Mouse (Mus musculus) ES-CJ7 (cell line): Measurements from ENCODE around the gene Mdh1.

Experiments
- DNase-seq: peaks from one replicate; pipeline ENCODE4 v3.0.0; 2011; ENCODE audit warnings: low read depth, low spot score

The Mdh1 gene

GRCm38 (mm10) chr11:21571700-21572381, at the start of gene Mdh1, which contains the start of gene Wdpcp:
Mdh1 (minus strand) TSS chr11:21572367.
Wdpcp (plus strand) TSS chr11:21572235.
- DNase-seq, result peak; percentile 99

DNA sequence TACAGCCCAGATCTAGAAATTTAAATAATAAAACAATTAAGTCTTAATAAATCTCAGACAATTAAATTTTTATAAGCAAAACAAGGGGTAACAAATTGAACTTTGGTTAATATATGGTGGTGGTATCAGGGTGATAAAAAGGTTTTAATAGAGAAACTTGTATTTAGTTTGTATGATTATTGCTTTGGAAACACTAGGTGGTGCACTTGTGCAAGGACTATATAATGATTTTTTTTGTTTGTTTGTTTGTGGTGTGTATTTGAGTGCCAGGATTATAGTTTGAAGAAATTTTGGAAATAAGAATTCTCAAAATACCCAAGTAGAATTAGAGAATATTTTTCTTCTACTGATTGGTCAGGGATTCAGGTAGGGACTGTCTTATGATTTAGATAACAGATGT, 43.7 kb upstream of the Mdh1 start:
- DNase-seq, result no peak

- DNase-seq, result no peak
Observed at GRCm38 (mm10) chr11:21602497-21602896, 30.3 kb upstream of the Mdh1 start.

GRCm38 (mm10) chr11:21583286-21583685, 11.1 kb upstream of the Mdh1 start:
- DNase-seq, result no peak

- DNase-seq, result no peak
Observed at GRCm38 (mm10) chr11:21581472-21581871, 9.3 kb upstream of the Mdh1 start.

GRCm38 (mm10) chr11:21570973-21571372, 1.2 kb downstream of the Mdh1 start:
- DNase-seq, result no peak

DNA sequence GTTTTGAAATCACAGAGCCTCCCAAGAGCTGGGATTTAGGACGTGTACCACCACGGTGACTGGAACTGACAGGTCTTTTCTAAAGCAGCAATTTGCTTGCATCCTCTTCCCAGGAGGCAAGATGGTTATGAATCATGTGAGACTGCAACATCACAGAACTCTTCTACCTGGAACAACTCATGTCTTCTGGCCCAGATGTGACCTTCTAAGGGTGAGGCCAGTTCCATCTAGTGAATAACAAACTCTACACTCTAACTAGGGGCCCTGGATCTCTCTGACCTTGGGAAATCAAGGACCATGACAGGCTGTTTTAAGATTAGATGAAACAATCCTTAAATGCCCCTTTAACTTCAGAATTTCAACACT, 2.1 kb downstream of the Mdh1 start:
- DNase-seq, result no peak

DNA sequence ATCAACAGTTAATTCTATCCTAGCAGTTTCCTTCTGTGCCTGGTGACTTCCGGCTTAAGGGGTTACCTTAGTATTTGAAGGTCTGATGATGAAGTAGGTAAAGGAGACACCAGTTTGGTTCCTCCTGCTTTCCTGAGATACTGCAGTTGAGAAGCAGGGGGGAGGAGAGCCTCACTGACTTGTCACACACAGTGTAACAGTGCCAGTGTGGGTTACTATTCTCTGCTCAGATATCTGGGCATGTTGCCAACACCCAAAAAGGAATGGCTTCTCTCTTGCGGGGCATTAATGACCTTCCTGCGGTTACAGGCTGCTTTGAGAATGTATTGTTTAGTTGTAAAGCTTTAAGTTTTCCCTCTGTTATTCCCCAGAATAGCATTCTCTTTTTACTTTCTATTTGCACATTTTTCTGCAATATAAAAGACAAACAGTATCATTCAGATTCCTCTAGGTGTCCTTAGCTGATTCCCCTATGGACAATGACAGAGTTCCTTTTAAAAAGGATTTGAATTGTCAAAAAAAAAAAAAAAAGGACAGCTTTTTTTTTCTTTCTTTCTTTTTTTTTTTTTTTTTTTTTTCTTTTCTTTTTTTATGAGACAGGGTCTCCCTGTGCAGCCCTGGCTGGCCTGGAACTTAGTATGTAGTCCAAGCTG, 2.6 kb downstream of the Mdh1 start:
- no peak for DNase-seq

DNA sequence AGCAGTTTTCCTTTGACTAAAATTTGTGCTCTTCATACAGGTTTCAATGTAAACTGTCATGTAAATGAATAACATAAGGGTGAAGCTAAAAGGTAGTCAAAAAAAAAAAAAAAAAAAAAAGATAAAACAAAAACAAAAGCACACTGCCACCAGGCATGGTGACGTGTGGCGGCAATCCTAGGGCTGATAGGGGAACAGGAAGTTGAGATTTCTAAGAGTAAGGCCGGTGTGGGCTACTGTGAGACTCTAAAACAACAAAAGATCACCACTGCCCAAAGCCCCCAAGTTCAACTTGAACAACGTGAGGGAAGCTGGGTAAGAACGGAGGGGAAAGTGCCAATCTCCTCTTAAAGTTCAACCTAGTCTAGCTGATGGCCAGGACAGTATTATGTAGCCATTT, 3.2 kb downstream of the Mdh1 start:
- no peak for DNase-seq

DNA sequence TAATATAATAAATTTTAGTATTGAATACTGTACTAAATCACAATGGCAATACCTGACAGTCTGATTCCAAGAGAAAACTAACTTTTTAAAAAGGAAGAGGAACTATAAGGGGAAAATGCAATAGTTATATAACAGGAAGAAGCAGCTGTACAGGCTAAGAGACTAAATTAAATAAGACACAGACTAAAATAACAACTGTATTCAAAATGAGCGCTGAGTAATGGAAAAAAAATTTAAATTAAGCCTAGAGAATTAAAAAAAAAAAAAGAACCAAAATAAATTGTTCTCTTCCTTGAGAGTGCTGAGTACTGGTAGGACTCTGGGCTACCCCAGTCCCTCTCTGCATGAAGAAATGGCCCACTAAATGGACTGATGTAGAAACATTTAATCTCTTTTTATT, 4.4 kb downstream of the Mdh1 start:
- no peak for DNase-seq

- no peak for DNase-seq
Observed at GRCm38 (mm10) chr11:21566934-21567333, 5.2 kb downstream of the Mdh1 start.

- DNase-seq, result no peak
Observed at GRCm38 (mm10) chr11:21564681-21565405, 7.3 kb downstream of the Mdh1 start.

GRCm38 (mm10) chr11:21563617-21564325, 8.4 kb downstream of the Mdh1 start:
- DNase-seq, result no peak

DNA sequence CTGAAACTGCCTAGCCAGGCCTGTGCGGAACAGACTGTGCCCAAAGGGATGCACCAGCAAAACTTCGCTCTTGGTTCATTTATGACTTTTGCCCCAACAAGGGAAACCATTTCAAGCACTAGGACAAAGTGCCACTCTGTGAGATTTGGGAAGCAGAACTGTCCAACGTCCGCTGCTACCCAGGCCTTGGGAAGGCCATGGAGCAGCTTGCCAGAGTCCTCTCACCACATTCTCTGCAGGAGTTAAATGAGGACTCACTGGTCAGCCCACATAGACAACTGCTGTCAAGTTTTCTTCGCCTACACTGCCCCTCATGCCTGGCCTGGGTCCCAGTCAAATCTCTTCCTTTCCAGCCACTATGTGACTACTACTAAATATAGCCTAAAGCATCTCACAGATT, 10.8 kb downstream of the Mdh1 start:
- DNase-seq, result no peak

- DNase-seq, result no peak
Observed at GRCm38 (mm10) chr11:21559727-21560126, 12.4 kb downstream of the Mdh1 start.

DNA sequence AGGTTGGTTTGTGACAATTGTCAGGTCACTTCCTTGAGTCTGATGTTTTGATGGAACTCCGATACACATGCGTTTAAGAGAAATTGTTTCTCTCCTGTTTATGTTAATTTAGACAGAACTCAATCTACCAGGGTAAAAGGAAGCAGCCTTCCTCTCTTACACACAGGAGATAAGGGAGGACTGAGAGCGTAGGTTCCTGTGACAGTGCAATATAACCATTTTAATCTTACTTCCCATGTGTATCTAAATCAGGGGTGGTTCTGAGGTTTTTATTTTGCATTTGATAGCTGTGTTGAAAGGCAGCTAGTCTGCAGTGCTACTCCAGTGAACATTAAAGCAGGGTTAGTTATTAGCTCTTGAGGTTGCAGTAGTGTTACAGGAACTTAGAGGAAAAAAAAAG, 20.1 kb downstream of the Mdh1 start:
- DNase-seq, result no peak

GRCm38 (mm10) chr11:21550222-21551173, 21.7 kb downstream of the Mdh1 start:
- DNase-seq, result no peak

GRCm38 (mm10) chr11:21549754-21550153, 22.4 kb downstream of the Mdh1 start:
- no peak for DNase-seq

DNA sequence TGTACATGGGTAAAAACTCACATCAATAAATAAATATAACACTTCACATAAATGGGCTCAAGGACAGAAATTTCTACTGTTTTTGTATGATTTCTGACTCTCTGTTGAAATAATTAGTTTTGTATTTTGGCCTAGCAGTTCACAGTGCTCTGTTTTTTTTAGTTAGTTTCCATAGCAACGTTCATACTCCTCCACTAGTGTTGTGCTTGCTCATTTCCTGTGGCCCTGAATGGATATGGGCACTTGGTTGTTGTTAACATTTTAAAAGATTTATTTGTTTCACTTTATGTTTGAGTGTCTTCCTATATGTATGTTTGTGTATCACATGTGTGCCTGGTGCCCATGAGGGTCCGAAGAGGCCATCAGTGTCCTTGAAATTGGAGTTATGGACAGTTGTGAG, 23.1 kb downstream of the Mdh1 start:
- DNase-seq, result no peak

GRCm38 (mm10) chr11:21547518-21547917, 24.6 kb downstream of the Mdh1 start:
- DNase-seq, result no peak

DNA sequence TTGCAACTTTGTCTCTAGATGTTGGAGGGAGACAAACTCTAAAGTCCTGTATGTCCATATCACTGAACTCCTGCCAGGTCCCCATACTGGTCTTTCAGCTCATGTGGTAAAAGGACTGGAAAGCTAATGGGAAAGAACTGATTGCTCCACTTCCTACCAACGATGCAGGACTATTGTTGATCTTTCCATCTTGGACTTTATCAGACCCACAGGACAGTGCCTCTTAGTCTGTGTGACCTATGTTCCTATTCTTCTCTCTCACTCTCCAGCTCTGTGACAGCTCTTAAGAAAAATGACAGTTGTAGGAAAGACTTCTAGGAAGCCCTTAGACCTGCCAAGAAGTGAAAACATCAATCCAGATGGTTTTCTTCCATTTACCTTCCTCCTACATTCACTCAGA, 25.5 kb downstream of the Mdh1 start:
- DNase-seq, result no peak
